Mouse (Mus musculus) MN1 (cell line): ENCODE measurements around the gene Isg15.

ENCODE experiments used
- DNase-seq: peaks from one replicate; pipeline ENCODE4 v3.0.0-alpha.2; 2016; ENCODE audit warnings: low spot score

The Isg15 gene

GRCm38 (mm10) chr4:156200623-156201475 is at the start of gene Isg15:
TSS of gene Isg15 (minus strand) at chr4:156200818.
- peak; percentile 76 for DNase-seq

- no peak for DNase-seq
Measured at GRCm38 (mm10) chr4:156249567-156249966, 48.9 kb upstream of the Isg15 start.

- DNase-seq = no peak
Measured at GRCm38 (mm10) chr4:156236651-156237447, 36.2 kb upstream of the Isg15 start.

- DNase-seq = peak; percentile 94
Measured at GRCm38 (mm10) chr4:156235808-156236533, 35.4 kb upstream of the Isg15 start, which contains the start of gene Noc2l. TSS of gene Noc2l (plus strand) at chr4:156236010.

GRCm38 (mm10) chr4:156235360-156235770 is 34.7 kb upstream of the Isg15 start:
- DNase-seq = peak; percentile 77

GRCm38 (mm10) chr4:156234701-156235213 is 34.1 kb upstream of the Isg15 start, which contains the start of gene Plekhn1:
TSS of gene Plekhn1 (minus strand) at chr4:156234857.
- peak; percentile 71 for DNase-seq

GRCm38 (mm10) chr4:156234021-156234501 is 33.4 kb upstream of the Isg15 start:
- peak; percentile 34 for DNase-seq

GRCm38 (mm10) chr4:156228393-156229024 is 27.9 kb upstream of the Isg15 start:
- no peak for DNase-seq

- DNase-seq = no peak
Measured at GRCm38 (mm10) chr4:156227752-156228392, 27.3 kb upstream of the Isg15 start.

- DNase-seq = no peak
Measured at GRCm38 (mm10) chr4:156224276-156224675, 23.7 kb upstream of the Isg15 start.

- no peak for DNase-seq
Measured at GRCm38 (mm10) chr4:156219936-156220335, 19.3 kb upstream of the Isg15 start.

- DNase-seq = no peak
Measured at GRCm38 (mm10) chr4:156217838-156218237, 17.2 kb upstream of the Isg15 start.

- DNase-seq = no peak
Measured at GRCm38 (mm10) chr4:156217022-156217669, 16.5 kb upstream of the Isg15 start.

- DNase-seq = no peak
Measured at GRCm38 (mm10) chr4:156216196-156216595, 15.6 kb upstream of the Isg15 start.

GRCm38 (mm10) chr4:156215649-156216048 is 15.0 kb upstream of the Isg15 start, which contains the start of gene Perm1:
TSS of gene Perm1 (plus strand) at chr4:156215868.
- no peak for DNase-seq

- DNase-seq = no peak
Measured at GRCm38 (mm10) chr4:156213134-156213533, 12.5 kb upstream of the Isg15 start.

GRCm38 (mm10) chr4:156209963-156210635 is 9.5 kb upstream of the Isg15 start:
- DNase-seq = no peak

- no peak for DNase-seq
Measured at GRCm38 (mm10) chr4:156208872-156209271, 8.3 kb upstream of the Isg15 start.

GRCm38 (mm10) chr4:156203413-156204131 is 3.0 kb upstream of the Isg15 start:
- peak; percentile 69 for DNase-seq
